Mouse (Mus musculus) embryonic facial prominence, embryonic 14.5 days (tissue): Measurements from ENCODE around the gene Gm49325. TPM values are rescaled to one million over a fixed set of nuclear protein-coding genes. Genes with fewer than 3 reads are reported as not detected.

ENCODE experiments used
- ATAC-seq: fragments of 200-750 bp; cut with Nextera tagmentation; 2 replicates; pipeline ENCODE4 v1.8.0; 2017; ENCODE audit warnings: low read depth, moderate number of reproducible peaks, moderate TSS enrichment
- DNase-seq: peaks from one replicate; pipeline ENCODE4 v3.0.0-alpha.2; 2015; ENCODE audit warnings: low spot score
- H3K27ac ChIP-seq: fragments of 300-500 bp; sonication (generic); replicated peaks from 2 replicates; pipeline ENCODE4 v1.5.1; 2014; ENCODE audit warnings: low read depth, mild to moderate bottlenecking, low read length, moderate library complexity
- H3K27me3 ChIP-seq: fragments of 300-500 bp; sonication (generic); replicated peaks from 2 replicates; pipeline ENCODE4 v1.6.1; 2014; ENCODE audit warnings: low read length; ENCODE audit not compliant: control insufficient read depth, insufficient read depth
- H3K36me3 ChIP-seq: fragments of 300-500 bp; sonication (generic); 2 replicates; pipeline ENCODE4 v1.6.1; 2014; ENCODE audit warnings: low read length, mixed read lengths; ENCODE audit not compliant: control insufficient read depth, insufficient read depth
- H3K4me1 ChIP-seq: fragments of 300-500 bp; sonication (generic); 2 replicates; pipeline ENCODE4 v1.6.1; 2014; ENCODE audit warnings: antibody characterized with exemption, low read length; ENCODE audit not compliant: control insufficient read depth, insufficient read depth
- H3K4me2 ChIP-seq: fragments of 300-500 bp; sonication (generic); 2 replicates; pipeline ENCODE4 v1.6.1; 2014; ENCODE audit warnings: low read depth, mild to moderate bottlenecking, low read length, moderate library complexity, mixed read lengths
- H3K4me3 ChIP-seq: fragments of 300-500 bp; sonication (generic); 2 replicates; pipeline ENCODE4 v1.5.1; 2014; ENCODE audit warnings: low read depth, mild to moderate bottlenecking, low read length
- H3K9ac ChIP-seq: fragments of 300-500 bp; sonication (generic); 2 replicates; pipeline ENCODE4 v1.6.1; 2014; ENCODE audit warnings: low read depth, mild to moderate bottlenecking, low read length, moderate library complexity, mixed read lengths
- H3K9me3 ChIP-seq: fragments of 300-500 bp; sonication (generic); 2 replicates; pipeline ENCODE4 v1.6.1; 2016; ENCODE audit warnings: low read length; ENCODE audit not compliant: control insufficient read depth
- WGBS: fragments of 180-500 bp; shearing (Covaris S2); extraction: QIAGEN DNeasy Blood & Tissue Kit; methylation state at CpG from one replicate; pipeline ENCODE4 v1.1.7; 2014; 5-methylcytosine and 5-hydroxymethylcytosine counted together
- polyA plus RNA-seq: library from polyadenylated mRNA; unstranded; fragments of >200 nt; fragmentation: Nextera tagmentation; extraction: Ambion mirVana; gene quantifications from 2 replicates; pipeline ENCODE4 v1.2.1, GENCODE M21; 2014

Gene Gm49325
- 4.1 and 7.4 TPM in 2 replicates for polyA plus RNA-seq

GRCm38 (mm10) chr10:77605908-77606826 lies at the start of gene Gm49325, which contains the start of gene Sumo3:
Gene Gm49325, plus strand, starts transcription at chr10:77606197.
Gene Sumo3, plus strand, starts transcription at chr10:77606097.
- peak within 1 kb of the TSS; percentile 89 for H3K9ac ChIP-seq
- peak within 1 kb of the TSS; percentile 75 for H3K4me2 ChIP-seq
- H3K4me1 ChIP-seq: peaks cover 15% of the 10 kb centered on the region; the same call in 1 of the 2 replicates
- H3K27ac ChIP-seq: peak within 1 kb of the TSS; percentile 97
- DNase-seq (peak; percentile 94), ATAC-seq (peak; percentile 84)
- peaks cover 28% of the 10 kb centered on the region for H3K36me3 ChIP-seq
- H3K27me3 ChIP-seq: no peaks in the 10 kb centered on the region
- H3K9me3 ChIP-seq: no peaks in the 10 kb centered on the region
- WGBS: 7% methylated on average over 30 of the region's 119 CpGs
- H3K4me3 ChIP-seq: peak within 1 kb of the TSS; percentile 66

GRCm38 (mm10) chr10:77556631-77557030 lies 49.4 kb upstream of the Gm49325 start:
- H3K27me3 ChIP-seq: no peaks in the 10 kb centered on the region
- no peak overlapping the region for H3K4me3 ChIP-seq
- H3K9me3 ChIP-seq: no peaks in the 10 kb centered on the region
- no peaks in the 10 kb centered on the region for H3K36me3 ChIP-seq
- H3K27ac ChIP-seq: no peak overlapping the region
- no peak for ATAC-seq
- H3K4me1 ChIP-seq: no peaks in the 10 kb centered on the region
- no peak for DNase-seq
- 87% methylated on average over 7 of the region's 7 CpGs for WGBS
- no peak overlapping the region for H3K9ac ChIP-seq
- no peak overlapping the region for H3K4me2 ChIP-seq

DNA sequence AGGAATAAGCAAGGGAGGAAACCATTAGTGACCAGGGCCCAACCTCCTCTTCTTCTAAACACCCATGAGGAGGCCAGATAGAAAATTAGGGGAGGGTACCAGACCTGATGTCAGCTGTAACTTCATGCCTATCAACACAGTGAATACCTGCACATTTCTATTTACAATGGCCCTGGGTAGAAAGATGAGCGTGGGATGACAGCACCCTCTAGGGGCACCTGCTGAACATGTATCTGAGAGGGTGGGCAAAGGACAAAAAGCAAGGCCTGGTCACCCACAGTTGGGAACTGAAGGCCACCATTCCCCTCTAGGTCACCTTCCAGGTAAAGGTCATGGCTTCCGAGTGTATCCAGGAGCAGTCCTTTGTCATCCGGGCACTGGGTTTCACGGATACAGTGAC lies 48.4 kb upstream of the Gm49325 start:
- Histone ChIP-seq H3K4me2 (no peak overlapping the region), H3K4me1 (no peaks in the 10 kb centered on the region), H3K36me3 (no peaks in the 10 kb centered on the region), H3K4me3 (no peak overlapping the region), H3K9ac (no peak overlapping the region), H3K9me3 (no peaks in the 10 kb centered on the region), H3K27me3 (no peaks in the 10 kb centered on the region), H3K27ac (no peak overlapping the region)
- ATAC-seq: no peak
- WGBS: 91% methylated on average over 4 of the region's 4 CpGs
- DNase-seq: no peak

GRCm38 (mm10) chr10:77560090-77560489 lies 45.9 kb upstream of the Gm49325 start:
- 83% methylated on average over 11 of the region's 11 CpGs for WGBS
- no peaks in the 10 kb centered on the region for H3K27me3 ChIP-seq
- no peaks in the 10 kb centered on the region for H3K4me1 ChIP-seq
- ATAC-seq (no peak), DNase-seq (no peak)
- H3K9me3 ChIP-seq: no peaks in the 10 kb centered on the region
- no peak overlapping the region for H3K27ac ChIP-seq
- H3K4me3 ChIP-seq: no peak overlapping the region
- no peak overlapping the region for H3K4me2 ChIP-seq
- no peak overlapping the region for H3K9ac ChIP-seq
- no peaks in the 10 kb centered on the region for H3K36me3 ChIP-seq

DNA sequence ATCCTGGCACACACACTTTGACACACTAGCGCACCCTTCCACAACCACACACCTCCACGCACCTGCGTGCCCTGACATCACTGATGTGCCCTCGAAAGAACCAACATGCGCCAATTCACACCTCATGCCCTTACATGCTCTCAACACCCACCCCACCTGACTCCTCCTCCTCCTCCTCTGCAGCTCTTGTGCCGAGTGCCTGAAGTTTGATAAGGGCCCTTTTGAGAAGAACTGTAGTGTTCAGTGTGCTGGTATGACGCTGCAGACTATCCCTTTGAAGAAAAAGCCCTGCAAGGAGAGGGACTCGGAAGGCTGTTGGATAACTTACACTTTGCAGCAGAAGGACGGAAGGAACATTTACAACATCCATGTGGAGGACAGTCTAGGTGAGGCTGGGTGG lies 45.2 kb upstream of the Gm49325 start:
- Histone ChIP-seq H3K4me3 (no peak overlapping the region), H3K9ac (no peak overlapping the region), H3K27me3 (no peaks in the 10 kb centered on the region), H3K36me3 (no peaks in the 10 kb centered on the region), H3K4me2 (no peak overlapping the region), H3K27ac (no peak overlapping the region), H3K9me3 (no peaks in the 10 kb centered on the region), H3K4me1 (no peaks in the 10 kb centered on the region)
- no peak for DNase-seq
- 87% methylated on average over 9 of the region's 9 CpGs for WGBS
- ATAC-seq: no peak

DNA sequence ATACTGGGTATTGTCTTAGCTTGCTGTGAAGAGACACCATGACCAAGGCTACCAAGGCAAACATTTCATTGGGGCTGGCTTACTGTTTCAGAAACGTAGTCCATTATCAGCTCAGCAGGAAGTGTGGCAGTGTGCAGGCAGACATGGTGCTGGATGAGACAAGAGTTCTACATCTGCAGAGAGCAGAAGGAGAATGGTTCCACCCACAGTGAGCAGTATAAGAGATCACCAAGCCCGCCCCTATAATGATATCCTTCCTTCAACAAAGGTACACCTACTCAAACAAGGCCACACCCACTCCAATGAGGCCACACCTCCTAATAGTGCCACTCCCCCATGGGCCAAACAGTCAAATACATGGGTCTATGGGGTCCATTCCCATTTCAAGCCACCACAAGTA lies 44.5 kb upstream of the Gm49325 start:
- no peaks in the 10 kb centered on the region for H3K36me3 ChIP-seq
- ATAC-seq (no peak), DNase-seq (no peak)
- H3K4me1 ChIP-seq: no peaks in the 10 kb centered on the region
- 75% methylated on average over 2 of the region's 2 CpGs for WGBS
- no peaks in the 10 kb centered on the region for H3K9me3 ChIP-seq
- H3K4me2 ChIP-seq: no peak overlapping the region
- H3K9ac ChIP-seq: no peak overlapping the region
- H3K4me3 ChIP-seq: no peak overlapping the region
- no peaks in the 10 kb centered on the region for H3K27me3 ChIP-seq
- H3K27ac ChIP-seq: no peak overlapping the region

DNA sequence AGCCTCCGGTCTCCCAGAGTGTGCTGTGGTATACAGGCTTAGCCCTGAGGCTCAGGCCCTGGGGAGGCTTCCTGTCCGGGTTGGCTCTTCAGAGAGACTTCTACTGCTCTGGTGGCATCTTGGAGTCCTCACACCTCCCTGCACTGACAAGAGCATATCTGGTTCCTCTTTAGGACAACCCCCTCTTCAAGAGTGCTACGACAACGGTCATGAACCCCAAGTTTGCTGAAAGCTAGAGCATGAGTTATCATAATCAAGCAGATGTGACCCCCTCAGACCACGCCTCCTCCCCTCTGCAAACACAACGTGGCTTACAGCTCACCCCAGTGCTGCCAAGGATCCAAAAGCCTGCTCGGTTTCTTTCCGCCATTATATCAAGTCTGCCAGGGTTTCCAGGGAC lies 41.0 kb upstream of the Gm49325 start:
- no peak for DNase-seq
- 72% methylated on average over 8 of the region's 8 CpGs for WGBS
- Histone ChIP-seq H3K27me3 (no peaks in the 10 kb centered on the region), H3K27ac (no peak overlapping the region), H3K9me3 (no peaks in the 10 kb centered on the region), H3K36me3 (no peaks in the 10 kb centered on the region), H3K4me2 (no peak overlapping the region), H3K9ac (no peak overlapping the region), H3K4me1 (no peaks in the 10 kb centered on the region), H3K4me3 (no peak overlapping the region)
- no peak for ATAC-seq

- no peaks in the 10 kb centered on the region for H3K9me3 ChIP-seq
- DNase-seq (peak; percentile 64), ATAC-seq (no peak)
- no peaks in the 10 kb centered on the region for H3K36me3 ChIP-seq
- H3K27ac ChIP-seq: no peak overlapping the region
- no peaks in the 10 kb centered on the region for H3K27me3 ChIP-seq
- no peak overlapping the region for H3K4me3 ChIP-seq
- no peak overlapping the region for H3K9ac ChIP-seq
- H3K4me2 ChIP-seq: no peak overlapping the region
- 23% methylated on average over 8 of the region's 8 CpGs for WGBS
- no peaks in the 10 kb centered on the region for H3K4me1 ChIP-seq
These were observed 39.3 kb upstream of the Gm49325 start for GRCm38 (mm10) chr10:77566651-77567050.

DNA sequence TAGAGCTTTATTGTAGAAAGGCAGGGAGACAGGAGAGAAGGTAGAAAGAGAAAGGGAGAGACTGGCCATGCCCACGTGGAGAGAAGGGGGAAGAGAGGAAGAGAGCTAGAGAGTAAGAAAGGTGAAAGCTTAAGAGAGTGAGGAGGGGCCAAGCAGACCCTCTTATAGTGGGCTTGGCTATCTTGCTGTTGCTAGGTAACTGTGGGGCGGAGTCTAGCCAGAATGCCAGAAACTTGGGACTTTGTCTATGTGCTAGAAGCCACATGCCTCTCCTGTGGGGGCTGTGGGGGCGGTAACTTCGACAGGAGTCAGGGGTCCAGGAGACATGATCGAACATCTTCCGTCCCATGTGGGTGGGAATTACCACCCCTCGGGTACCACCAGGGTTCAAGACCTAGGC lies 36.5 kb upstream of the Gm49325 start:
- Histone ChIP-seq H3K9ac (no peak overlapping the region), H3K27me3 (no peaks in the 10 kb centered on the region), H3K27ac (no peak overlapping the region; the same call in 1 of the 2 replicates), H3K4me2 (no peak overlapping the region), H3K9me3 (no peaks in the 10 kb centered on the region), H3K4me3 (no peak overlapping the region), H3K4me1 (no peaks in the 10 kb centered on the region), H3K36me3 (no peaks in the 10 kb centered on the region)
- WGBS: 38% methylated on average over 7 of the region's 7 CpGs
- no peak for ATAC-seq
- no peak for DNase-seq
